In genomic region chr19:5051515-5051914, GRCm38 (mm10) we compare ENCODE assay signal across 9 mouse cellular contexts. TPM values are rescaled to one million over a fixed set of nuclear protein-coding genes. Genes with fewer than 3 reads are reported as not detected.
DNase-seq lines count a peak whose midpoint lies in the region; ATAC-seq and TF ChIP-seq lines count a peak whose summit lies in the region.
"Had no signal": no experiment of that assay in that cellular context is flagged by ENCODE, and none has a peak within 500 bp of the region (broad histone marks: within the 10 kb centered on the region; RNA-seq: fewer than 3 reads in every experiment).

No protein-coding gene starts in this region.

- H3K4me3 ChIP-seq in heart, embryonic 10.5 days, result peak overlapping the region; percentile 49
- peak overlapping the region; percentile 48 for H3K4me3 ChIP-seq in lung, embryonic 16.5 days (ENCODE audit: low read length)
- no peak overlapping the region for H3K4me3 ChIP-seq in lung, adult 2 months (replicated peaks; ENCODE audit: extremely low read depth, low read depth, low read length)
- peak overlapping the region; percentile 36; the same call in 1 of the 2 replicates for H3K4me3 ChIP-seq in heart, embryonic 16.5 days (ENCODE audit: low read length)
- no peak overlapping the region for H3K4me3 ChIP-seq in neural tube, embryonic 15.5 days (replicated peaks)
- H3K4me3 ChIP-seq: megakaryocyte, embryonic 14.5 days had no signal

- WGBS in heart, embryonic 10.5 days, result 36% methylated on average over 3 of the region's 3 CpGs
- WGBS in lung, embryonic 16.5 days, result 58% methylated on average over 3 of the region's 3 CpGs
- WGBS in lung, adult 2 months, result 70% methylated on average over 3 of the region's 3 CpGs
- WGBS in heart, embryonic 16.5 days, result 65% methylated on average over 3 of the region's 3 CpGs
- WGBS in neural tube, embryonic 15.5 days, result 44% methylated on average over 3 of the region's 3 CpGs

- no peak for TF ChIP-seq POLR2A in lung, adult 2 months (IDR thresholded peaks at IDR 0.05; ENCODE audit: borderline replicate concordance, extremely low read depth, low read depth, low read length)

- H3K4me1 ChIP-seq in heart, embryonic 10.5 days, result peaks cover 52% of the 10 kb centered on the region
- peaks cover 21% of the 10 kb centered on the region for H3K4me1 ChIP-seq in lung, embryonic 16.5 days (replicated peaks; ENCODE audit: control insufficient read depth, insufficient read depth, low read length)
- peaks cover 3% of the 10 kb centered on the region; the same call in 1 of the 2 replicates for H3K4me1 ChIP-seq in lung, adult 2 months (ENCODE audit: control insufficient read depth, insufficient read depth, low read length)
- peaks cover 31% of the 10 kb centered on the region for H3K4me1 ChIP-seq in heart, embryonic 16.5 days (ENCODE audit: control insufficient read depth, insufficient read depth, low read length)
- peaks cover 18% of the 10 kb centered on the region for H3K4me1 ChIP-seq in neural tube, embryonic 15.5 days

- ATAC-seq in lung, embryonic 16.5 days (ENCODE audit: low read depth), result no peak
- no peak for ATAC-seq in heart, embryonic 16.5 days (replicated peaks; ENCODE audit: extremely low read depth, insufficient read depth, low FRiP score)
- no peak for ATAC-seq in neural tube, embryonic 15.5 days (ENCODE audit: low FRiP score)
- no peak for ATAC-seq in inflammation-experienced regulatory T-cells, adult 6 months

- H3K9ac ChIP-seq in lung, embryonic 16.5 days (ENCODE audit: low read length), result peak overlapping the region; percentile 57
- peak overlapping the region; percentile 39; the same call in 1 of the 2 replicates for H3K9ac ChIP-seq in heart, embryonic 16.5 days (ENCODE audit: low read length)
- H3K9ac ChIP-seq in neural tube, embryonic 15.5 days (replicated peaks), result no peak overlapping the region

- TF ChIP-seq CTCF in lung, adult 2 months (IDR thresholded peaks at IDR 0.05; ENCODE audit: insufficient read depth, low read length), result no peak

- peak overlapping the region; percentile 76 for H3K27ac ChIP-seq in heart, embryonic 10.5 days
- H3K27ac ChIP-seq in lung, embryonic 16.5 days (ENCODE audit: low read length), result 0 out of 2 replicates have a peak overlapping the region, but pooled peaks have one; percentile 63
- H3K27ac ChIP-seq in heart, embryonic 16.5 days (ENCODE audit: low read length), result no peak overlapping the region
- H3K27ac ChIP-seq in neural tube, embryonic 15.5 days (replicated peaks), result no peak overlapping the region

- H3K9me3 ChIP-seq in heart, embryonic 10.5 days, result no peaks in the 10 kb centered on the region
- no peaks in the 10 kb centered on the region for H3K9me3 ChIP-seq in lung, embryonic 16.5 days (ENCODE audit: control insufficient read depth, low read length)
- H3K9me3 ChIP-seq in heart, embryonic 16.5 days (replicated peaks; ENCODE audit: control insufficient read depth, low read length), result no peaks in the 10 kb centered on the region
- no peaks in the 10 kb centered on the region for H3K9me3 ChIP-seq in neural tube, embryonic 15.5 days (replicated peaks)
- H3K9me3 ChIP-seq: megakaryocyte, embryonic 14.5 days had no signal

- peak overlapping the region; percentile 59 for H3K4me2 ChIP-seq in lung, embryonic 16.5 days (ENCODE audit: low read depth, low read length)
- peak overlapping the region; percentile 51 for H3K4me2 ChIP-seq in heart, embryonic 16.5 days (ENCODE audit: low read depth, low read length)
- peak overlapping the region; percentile 24; the same call in 1 of the 2 replicates for H3K4me2 ChIP-seq in neural tube, embryonic 15.5 days

- H3K27me3 ChIP-seq in heart, embryonic 10.5 days (ENCODE audit: insufficient read depth, poor library complexity, severe bottlenecking), result peaks cover 57% of the 10 kb centered on the region
- peaks cover 3% of the 10 kb centered on the region; the same call in 1 of the 2 replicates for H3K27me3 ChIP-seq in lung, embryonic 16.5 days (ENCODE audit: control insufficient read depth, insufficient read depth, low read depth, low read length)
- peaks cover 16% of the 10 kb centered on the region for H3K27me3 ChIP-seq in heart, embryonic 16.5 days (ENCODE audit: control insufficient read depth, insufficient read depth, low read length)
- peaks cover 48% of the 10 kb centered on the region for H3K27me3 ChIP-seq in neural tube, embryonic 15.5 days (replicated peaks)

- peaks cover 39% of the 10 kb centered on the region for H3K36me3 ChIP-seq in heart, embryonic 10.5 days
- H3K36me3 ChIP-seq in lung, embryonic 16.5 days (ENCODE audit: control insufficient read depth, insufficient read depth, low read length), result peaks cover 10% of the 10 kb centered on the region
- peaks cover 9% of the 10 kb centered on the region; the same call in 1 of the 2 replicates for H3K36me3 ChIP-seq in heart, embryonic 16.5 days (ENCODE audit: control insufficient read depth, insufficient read depth)
- peaks cover 26% of the 10 kb centered on the region for H3K36me3 ChIP-seq in neural tube, embryonic 15.5 days

- DNase-seq in heart, embryonic 10.5 days (ENCODE audit: low spot score), result no peak
- DNase-seq in heart, adult 18-20 months, result no peak
- no peak for DNase-seq in lung, adult 2 months
- no peak for DNase-seq in thymus, postnatal 10 days (ENCODE audit: low spot score in 2 of 2)

RNA-seq across cellular contexts. Expression of gene Rin1, which starts 1.2 kb away (rescaled TPM):
- 4.0 and 5.3 TPM in 2 replicates for polyA plus RNA-seq in heart, embryonic 10.5 days (2016; fragmentation: Nextera tagmentation; extraction: Ambion mirVana)
- 1 to 10 TPM; 1.9 to 2.4 TPM for total RNA-seq in heart, adult 18-20 months (2021)
- 3.7 and 4.2 TPM in 2 replicates for polyA plus RNA-seq in lung, embryonic 16.5 days (2015; fragmentation: Nextera tagmentation; extraction: Ambion mirVana)
- 10.2 and 10.4 TPM in 2 replicates for polyA plus RNA-seq in lung, adult 2 months (2012; rRNA removed)
- 1.8 and 2.2 TPM in 2 replicates for polyA plus RNA-seq in heart, embryonic 16.5 days (2015; fragmentation: Nextera tagmentation; extraction: Ambion mirVana)
- polyA plus RNA-seq in neural tube, embryonic 15.5 days (2015; fragmentation: Nextera tagmentation; extraction: Ambion mirVana), result 0.89 and 1.0 TPM in 2 replicates
- under 1 TPM in 1 of 3 experiments, not detected in 2; 0.19 TPM for polyA plus RNA-seq in inflammation-experienced regulatory T-cells, adult 6 months (2017; shearing (Covaris generic))

RNA-seq across cellular contexts. Expression of gene Brms1, which starts 10.4 kb away (rescaled TPM):
- 47.1 and 58.1 TPM in 2 replicates for polyA plus RNA-seq in heart, embryonic 10.5 days (2016; fragmentation: Nextera tagmentation; extraction: Ambion mirVana)
- 10 to 100 TPM; 11.8 to 16.2 TPM for total RNA-seq in heart, adult 18-20 months (2021)
- polyA plus RNA-seq in lung, embryonic 16.5 days (2015; fragmentation: Nextera tagmentation; extraction: Ambion mirVana), result 41.6 and 45.0 TPM in 2 replicates
- 36.3 and 40.4 TPM in 2 replicates for polyA plus RNA-seq in lung, adult 2 months (2012; rRNA removed)
- polyA plus RNA-seq in heart, embryonic 16.5 days (2015; fragmentation: Nextera tagmentation; extraction: Ambion mirVana), result 29.7 and 29.9 TPM in 2 replicates
- 21.6 and 32.6 TPM in 2 replicates for polyA plus RNA-seq in neural tube, embryonic 15.5 days (2015; fragmentation: Nextera tagmentation; extraction: Ambion mirVana)
- 100 to 1,000 TPM in 2 of 3 experiments, 10 to 100 TPM in 1; 98.2 to 118 (median 109) TPM for polyA plus RNA-seq in inflammation-experienced regulatory T-cells, adult 6 months (2017; shearing (Covaris generic))

RNA-seq across cellular contexts. Expression of gene AC124502.3, which starts 12.8 kb away (rescaled TPM):
- 1.6 and 2.5 TPM in 2 replicates for polyA plus RNA-seq in heart, embryonic 10.5 days (2016; fragmentation: Nextera tagmentation; extraction: Ambion mirVana)
- 1 to 10 TPM in 1 of 2 experiments, under 1 TPM in 1; 0.93 to 2.7 TPM for total RNA-seq in heart, adult 18-20 months (2021)
- polyA plus RNA-seq in lung, embryonic 16.5 days (2015; fragmentation: Nextera tagmentation; extraction: Ambion mirVana), result 2.5 and 3.5 TPM in 2 replicates
- 0.58 and 0.78 TPM in 2 replicates for polyA plus RNA-seq in lung, adult 2 months (2012; rRNA removed)
- polyA plus RNA-seq in heart, embryonic 16.5 days (2015; fragmentation: Nextera tagmentation; extraction: Ambion mirVana), result 2.6 and 2.7 TPM in 2 replicates
- polyA plus RNA-seq in neural tube, embryonic 15.5 days (2015; fragmentation: Nextera tagmentation; extraction: Ambion mirVana), result 4.1 and 4.2 TPM in 2 replicates
- polyA plus RNA-seq in inflammation-experienced regulatory T-cells, adult 6 months (2017; shearing (Covaris generic)), result under 1 TPM; 0.41 to 0.81 (median 0.44) TPM

RNA-seq across cellular contexts. Expression of gene B4gat1, which starts 12.9 kb away (rescaled TPM):
- 42.8 and 47.8 TPM in 2 replicates for polyA plus RNA-seq in heart, embryonic 10.5 days (2016; fragmentation: Nextera tagmentation; extraction: Ambion mirVana)
- total RNA-seq in heart, adult 18-20 months (2021), result 10 to 100 TPM; 46.0 TPM
- 47.6 and 49.4 TPM in 2 replicates for polyA plus RNA-seq in lung, embryonic 16.5 days (2015; fragmentation: Nextera tagmentation; extraction: Ambion mirVana)
- polyA plus RNA-seq in lung, adult 2 months (2012; rRNA removed), result 38.0 and 38.7 TPM in 2 replicates
- 43.4 and 43.5 TPM in 2 replicates for polyA plus RNA-seq in heart, embryonic 16.5 days (2015; fragmentation: Nextera tagmentation; extraction: Ambion mirVana)
- polyA plus RNA-seq in neural tube, embryonic 15.5 days (2015; fragmentation: Nextera tagmentation; extraction: Ambion mirVana), result 103 and 113 TPM in 2 replicates
- 10 to 100 TPM; 10.3 to 12.5 (median 10.4) TPM for polyA plus RNA-seq in inflammation-experienced regulatory T-cells, adult 6 months (2017; shearing (Covaris generic))

RNA-seq across cellular contexts. Expression of gene Cd248, which starts 16.4 kb away (rescaled TPM):
- polyA plus RNA-seq in heart, embryonic 10.5 days (2016; fragmentation: Nextera tagmentation; extraction: Ambion mirVana), result 19.0 and 43.4 TPM in 2 replicates
- total RNA-seq in heart, adult 18-20 months (2021), result 1 to 10 TPM; 6.9 to 7.4 TPM
- polyA plus RNA-seq in lung, embryonic 16.5 days (2015; fragmentation: Nextera tagmentation; extraction: Ambion mirVana), result 69.1 and 80.6 TPM in 2 replicates
- polyA plus RNA-seq in lung, adult 2 months (2012; rRNA removed), result 20.9 and 22.6 TPM in 2 replicates
- 21.1 and 23.4 TPM in 2 replicates for polyA plus RNA-seq in heart, embryonic 16.5 days (2015; fragmentation: Nextera tagmentation; extraction: Ambion mirVana)
- 19.9 and 27.4 TPM in 2 replicates for polyA plus RNA-seq in neural tube, embryonic 15.5 days (2015; fragmentation: Nextera tagmentation; extraction: Ambion mirVana)
- polyA plus RNA-seq in inflammation-experienced regulatory T-cells, adult 6 months (2017; shearing (Covaris generic)), result not detected

Comparison
In these comparisons a context has a peak if more than half of its experiments do, and no peak if none do; other contexts are left out.
1. H3K27ac ChIP-seq: peak in heart, embryonic 10.5 days (single experiment) and lung, embryonic 16.5 days (single experiment); none in heart, embryonic 16.5 days (single experiment) and neural tube, embryonic 15.5 days (single experiment).
2. H3K4me3 ChIP-seq: peak in heart, embryonic 10.5 days (single experiment), lung, embryonic 16.5 days (single experiment) and heart, embryonic 16.5 days (single experiment); none in lung, adult 2 months (single experiment) and neural tube, embryonic 15.5 days (single experiment).
3. Peak in every context shown above with its lines, with median percentiles within 50 percentile points of each other: H3K4me2 ChIP-seq.